Mouse (Mus musculus): ENCODE results near the gene Itpk1. TPM values are rescaled to one million over a fixed set of nuclear protein-coding genes. Genes with fewer than 3 reads are reported as not detected.

Gene Itpk1
- polyA plus RNA-seq, 1 experiment = 44.0 TPM

- Histone ChIP-seq H3K36me3 (ENCODE audit: control insufficient read depth, insufficient read depth, low read length, poor library complexity, severe bottlenecking) (no peaks in the 10 kb centered on the region), H3K9me3 (replicated peaks; ENCODE audit: control insufficient read depth, insufficient read depth, low read length, poor library complexity, severe bottlenecking) (no peaks in the 10 kb centered on the region), H3K27me3 (ENCODE audit: control insufficient read depth, insufficient read depth, low read length, poor library complexity, severe bottlenecking) (no peaks in the 10 kb centered on the region), H3K27ac (ENCODE audit: insufficient read depth, low read length) (peak overlapping the region; percentile 99), H3K4me3 (ENCODE audit: low read depth, low read length) (peak overlapping the region; percentile 45), H3K9ac (ENCODE audit: low read depth, poor library complexity, severe bottlenecking) (peak overlapping the region; percentile 74), H3K4me1 (ENCODE audit: control insufficient read depth, insufficient read depth, low read length) (peaks cover 6% of the 10 kb centered on the region)
- TF ChIP-seq CTCF (IDR thresholded peaks at IDR 0.05; ENCODE audit: low read depth, low read length) (no peak), EP300 (IDR thresholded peaks at IDR 0.05; ENCODE audit: insufficient read depth, low read depth, low read length) (peak; percentile 96), POLR2A (IDR thresholded peaks at IDR 0.05; ENCODE audit: insufficient read depth, low read length) (peak; percentile 71)
Observed at GRCm38 (mm10) chr12:102729855-102730797, 25.4 kb upstream of the Itpk1 start.

- H3K36me3 ChIP-seq (ENCODE audit: control insufficient read depth, insufficient read depth, low read length, poor library complexity, severe bottlenecking) = no peaks in the 10 kb centered on the region
- H3K27me3 ChIP-seq (ENCODE audit: control insufficient read depth, insufficient read depth, low read length, poor library complexity, severe bottlenecking) = no peaks in the 10 kb centered on the region
- no peak overlapping the region for H3K4me3 ChIP-seq (ENCODE audit: low read depth, low read length)
- H3K9ac ChIP-seq (ENCODE audit: low read depth, poor library complexity, severe bottlenecking) = no peak overlapping the region
- H3K9me3 ChIP-seq (replicated peaks; ENCODE audit: control insufficient read depth, insufficient read depth, low read length, poor library complexity, severe bottlenecking) = no peaks in the 10 kb centered on the region
- no peak for TF ChIP-seq POLR2A (IDR thresholded peaks at IDR 0.05; ENCODE audit: insufficient read depth, low read length)
- H3K27ac ChIP-seq (ENCODE audit: insufficient read depth, low read length) = peak overlapping the region; percentile 51
- peaks cover 8% of the 10 kb centered on the region for H3K4me1 ChIP-seq (ENCODE audit: control insufficient read depth, insufficient read depth, low read length)
Observed at GRCm38 (mm10) chr12:102725761-102726175, 21.0 kb upstream of the Itpk1 start.

- peaks cover 9% of the 10 kb centered on the region for H3K4me1 ChIP-seq (ENCODE audit: control insufficient read depth, insufficient read depth, low read length)
- H3K9me3 ChIP-seq (replicated peaks; ENCODE audit: control insufficient read depth, insufficient read depth, low read length, poor library complexity, severe bottlenecking) = no peaks in the 10 kb centered on the region
- no peaks in the 10 kb centered on the region for H3K36me3 ChIP-seq (ENCODE audit: control insufficient read depth, insufficient read depth, low read length, poor library complexity, severe bottlenecking)
- H3K27ac ChIP-seq (ENCODE audit: insufficient read depth, low read length) = no peak overlapping the region
- H3K9ac ChIP-seq (ENCODE audit: low read depth, poor library complexity, severe bottlenecking) = no peak overlapping the region
- no peaks in the 10 kb centered on the region for H3K27me3 ChIP-seq (ENCODE audit: control insufficient read depth, insufficient read depth, low read length, poor library complexity, severe bottlenecking)
- H3K4me3 ChIP-seq (ENCODE audit: low read depth, low read length) = no peak overlapping the region
- TF ChIP-seq CTCF (IDR thresholded peaks at IDR 0.05; ENCODE audit: low read depth, low read length) (no peak), EP300 (IDR thresholded peaks at IDR 0.05; ENCODE audit: insufficient read depth, low read depth, low read length) (0 out of 2 replicates have a peak, but pooled peaks have one; percentile 42)
Observed at GRCm38 (mm10) chr12:102725146-102725545, 20.4 kb upstream of the Itpk1 start.

GRCm38 (mm10) chr12:102723861-102724260 is 19.1 kb upstream of the Itpk1 start:
- no peaks in the 10 kb centered on the region for H3K27me3 ChIP-seq (ENCODE audit: control insufficient read depth, insufficient read depth, low read length, poor library complexity, severe bottlenecking)
- peaks cover 9% of the 10 kb centered on the region for H3K4me1 ChIP-seq (ENCODE audit: control insufficient read depth, insufficient read depth, low read length)
- H3K4me3 ChIP-seq (ENCODE audit: low read depth, low read length) = no peak overlapping the region
- H3K27ac ChIP-seq (ENCODE audit: insufficient read depth, low read length) = no peak overlapping the region
- no peaks in the 10 kb centered on the region for H3K9me3 ChIP-seq (replicated peaks; ENCODE audit: control insufficient read depth, insufficient read depth, low read length, poor library complexity, severe bottlenecking)
- TF ChIP-seq EP300 (IDR thresholded peaks at IDR 0.05; ENCODE audit: insufficient read depth, low read depth, low read length) (no peak), POLR2A (IDR thresholded peaks at IDR 0.05; ENCODE audit: insufficient read depth, low read length) (no peak), CTCF (IDR thresholded peaks at IDR 0.05; ENCODE audit: low read depth, low read length) (no peak)
- H3K9ac ChIP-seq (ENCODE audit: low read depth, poor library complexity, severe bottlenecking) = no peak overlapping the region
- no peaks in the 10 kb centered on the region for H3K36me3 ChIP-seq (ENCODE audit: control insufficient read depth, insufficient read depth, low read length, poor library complexity, severe bottlenecking)

- Histone ChIP-seq H3K27me3 (ENCODE audit: control insufficient read depth, insufficient read depth, low read length, poor library complexity, severe bottlenecking) (no peaks in the 10 kb centered on the region), H3K27ac (ENCODE audit: insufficient read depth, low read length) (peak overlapping the region; percentile 56; the same call in 1 of the 2 replicates), H3K4me1 (ENCODE audit: control insufficient read depth, insufficient read depth, low read length) (peaks cover 9% of the 10 kb centered on the region), H3K36me3 (ENCODE audit: control insufficient read depth, insufficient read depth, low read length, poor library complexity, severe bottlenecking) (no peaks in the 10 kb centered on the region), H3K9me3 (replicated peaks; ENCODE audit: control insufficient read depth, insufficient read depth, low read length, poor library complexity, severe bottlenecking) (no peaks in the 10 kb centered on the region), H3K9ac (ENCODE audit: low read depth, poor library complexity, severe bottlenecking) (no peak overlapping the region), H3K4me3 (ENCODE audit: low read depth, low read length) (no peak overlapping the region)
- no peak for TF ChIP-seq CTCF (IDR thresholded peaks at IDR 0.05; ENCODE audit: low read depth, low read length)
- no peak for TF ChIP-seq EP300 (IDR thresholded peaks at IDR 0.05; ENCODE audit: insufficient read depth, low read depth, low read length)
- no peak for TF ChIP-seq POLR2A (IDR thresholded peaks at IDR 0.05; ENCODE audit: insufficient read depth, low read length)
Observed at GRCm38 (mm10) chr12:102722966-102723365, 18.2 kb upstream of the Itpk1 start.

- no peak for TF ChIP-seq POLR2A (IDR thresholded peaks at IDR 0.05; ENCODE audit: insufficient read depth, low read length)
- TF ChIP-seq EP300 (IDR thresholded peaks at IDR 0.05; ENCODE audit: insufficient read depth, low read depth, low read length) = 0 out of 2 replicates have a peak, but pooled peaks have one; percentile 5
- Histone ChIP-seq H3K9ac (ENCODE audit: low read depth, poor library complexity, severe bottlenecking) (peak overlapping the region; percentile 16), H3K4me1 (ENCODE audit: control insufficient read depth, insufficient read depth, low read length) (peaks cover 9% of the 10 kb centered on the region), H3K4me3 (ENCODE audit: low read depth, low read length) (no peak overlapping the region; the same call in 1 of the 2 replicates), H3K27ac (ENCODE audit: insufficient read depth, low read length) (0 out of 2 replicates have a peak overlapping the region, but pooled peaks have one; percentile 41), H3K36me3 (ENCODE audit: control insufficient read depth, insufficient read depth, low read length, poor library complexity, severe bottlenecking) (no peaks in the 10 kb centered on the region), H3K9me3 (replicated peaks; ENCODE audit: control insufficient read depth, insufficient read depth, low read length, poor library complexity, severe bottlenecking) (no peaks in the 10 kb centered on the region), H3K27me3 (ENCODE audit: control insufficient read depth, insufficient read depth, low read length, poor library complexity, severe bottlenecking) (no peaks in the 10 kb centered on the region)
Observed at GRCm38 (mm10) chr12:102722451-102722850, 17.7 kb upstream of the Itpk1 start.
